Mouse (Mus musculus): ENCODE measurements around the gene Mid1. TPM values are rescaled to one million over a fixed set of nuclear protein-coding genes. Genes with fewer than 3 reads are reported as not detected.

Gene Mid1
- total RNA-seq, 2 experiments from 2014 or later = 4.9 to 10.0 TPM

DNA sequence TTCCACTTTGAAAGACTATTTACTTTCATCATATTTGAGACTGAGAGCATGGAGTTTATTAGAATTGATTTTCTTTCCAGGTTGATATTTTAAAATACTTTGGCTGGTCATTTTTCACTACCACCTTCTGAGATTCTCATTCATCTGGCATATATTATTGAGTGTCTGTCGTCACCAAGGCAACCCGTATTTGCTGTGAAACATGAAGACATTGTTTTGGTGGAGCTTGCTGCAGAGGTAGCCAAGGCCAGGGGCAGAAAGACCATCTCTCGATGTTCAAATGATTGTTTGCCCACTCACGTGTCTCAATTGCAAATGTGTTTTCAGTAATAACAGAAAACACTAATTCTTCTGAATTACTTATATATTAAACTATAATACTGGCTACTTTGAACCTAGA, 145.1 kb downstream of the Mid1 start:
- DNase-seq = no peak
- intact Hi-C loops (cut with DNase I) = loop anchor here (5.0 kb wide), 1 partner anchor 57 kb away; no protein-coding TSS in a partner anchor
- H3K4me3 ChIP-seq = no peak overlapping the region
- H3K27ac ChIP-seq = no peak overlapping the region
- TF ChIP-seq CTCF (IDR thresholded peaks at IDR 0.05) = no peak

DNA sequence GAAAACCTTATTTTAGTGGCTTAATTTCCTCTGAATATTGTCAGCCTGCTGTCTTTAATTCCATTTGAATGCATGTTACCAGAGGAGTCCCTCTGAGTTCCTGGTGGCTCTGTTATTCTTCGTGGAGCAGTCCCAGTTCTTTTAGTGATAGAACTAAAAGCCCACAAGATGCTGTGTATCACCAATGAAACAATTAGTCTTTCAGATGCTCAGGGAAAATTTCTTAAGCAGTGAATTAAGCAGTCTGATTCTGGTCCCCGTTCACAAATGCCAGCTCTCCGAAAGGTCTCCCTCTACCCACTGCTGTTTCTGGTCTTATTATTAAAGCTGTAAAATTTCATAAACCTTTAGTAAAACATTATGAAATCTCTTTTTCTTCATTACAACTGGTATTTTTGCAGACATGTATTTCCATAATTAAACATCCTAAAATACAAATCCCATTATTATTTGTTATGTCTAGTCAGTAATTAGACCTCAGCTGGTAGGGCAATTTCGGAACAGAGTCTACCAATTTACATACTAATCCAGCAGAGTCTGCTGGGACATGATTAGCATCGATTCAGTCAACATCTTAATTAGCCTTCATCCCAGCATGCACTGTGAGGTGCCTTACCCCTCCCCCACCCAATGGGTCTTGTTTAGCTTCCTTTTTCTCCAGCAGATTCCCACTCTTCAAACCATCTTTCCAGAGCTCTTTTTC, 153.1 kb downstream of the Mid1 start:
- intact Hi-C loops (cut with DNase I) = no loop called here
- DNase-seq = no peak
- H3K4me3 ChIP-seq = no peak overlapping the region
- no peak overlapping the region for H3K27ac ChIP-seq
- TF ChIP-seq CTCF (IDR thresholded peaks at IDR 0.05) = no peak

DNA sequence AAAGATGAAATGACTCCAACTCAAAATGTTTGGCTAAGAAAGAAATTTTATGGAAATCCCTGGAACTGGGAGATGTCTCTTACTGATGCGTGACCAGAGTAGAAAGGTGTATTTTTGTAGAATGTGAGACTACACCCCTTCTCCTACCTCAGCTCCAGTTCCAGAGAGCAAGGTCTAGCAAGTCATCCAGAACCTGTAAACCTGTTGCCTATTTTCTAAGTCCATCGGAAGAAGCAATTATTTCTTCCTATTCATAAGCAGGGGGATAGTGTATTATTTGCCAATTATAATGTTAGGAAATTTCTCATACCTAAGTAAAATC, 153.6 kb downstream of the Mid1 start:
- no peak for TF ChIP-seq CTCF (IDR thresholded peaks at IDR 0.05)
- no peak for DNase-seq
- intact Hi-C loops (cut with DNase I) = no loop called here
- H3K4me3 ChIP-seq = no peak overlapping the region
- H3K27ac ChIP-seq = no peak overlapping the region

DNA sequence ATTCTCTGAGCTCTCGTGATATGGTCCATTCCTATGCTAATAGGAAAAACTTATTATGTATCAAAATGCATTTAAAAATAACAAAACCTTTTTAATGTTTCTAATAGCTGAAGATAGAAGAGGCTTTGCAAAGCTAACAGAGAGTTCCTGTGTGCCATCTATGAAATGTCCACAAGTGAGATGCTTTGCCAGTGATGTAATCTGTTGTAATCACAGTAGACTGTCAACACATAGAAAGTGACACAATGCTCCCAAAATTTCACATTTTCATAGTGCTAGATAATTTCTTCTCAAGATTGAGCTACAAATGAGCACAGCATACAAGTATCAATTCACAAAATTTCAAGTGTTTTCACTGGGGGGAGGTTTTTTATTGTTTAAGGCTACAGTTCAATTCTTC, 158.3 kb downstream of the Mid1 start:
- no peak for DNase-seq
- no peak for TF ChIP-seq CTCF (IDR thresholded peaks at IDR 0.05)
- H3K4me3 ChIP-seq = no peak overlapping the region
- H3K27ac ChIP-seq = no peak overlapping the region
- intact Hi-C loops (cut with DNase I) = no loop called here

DNA sequence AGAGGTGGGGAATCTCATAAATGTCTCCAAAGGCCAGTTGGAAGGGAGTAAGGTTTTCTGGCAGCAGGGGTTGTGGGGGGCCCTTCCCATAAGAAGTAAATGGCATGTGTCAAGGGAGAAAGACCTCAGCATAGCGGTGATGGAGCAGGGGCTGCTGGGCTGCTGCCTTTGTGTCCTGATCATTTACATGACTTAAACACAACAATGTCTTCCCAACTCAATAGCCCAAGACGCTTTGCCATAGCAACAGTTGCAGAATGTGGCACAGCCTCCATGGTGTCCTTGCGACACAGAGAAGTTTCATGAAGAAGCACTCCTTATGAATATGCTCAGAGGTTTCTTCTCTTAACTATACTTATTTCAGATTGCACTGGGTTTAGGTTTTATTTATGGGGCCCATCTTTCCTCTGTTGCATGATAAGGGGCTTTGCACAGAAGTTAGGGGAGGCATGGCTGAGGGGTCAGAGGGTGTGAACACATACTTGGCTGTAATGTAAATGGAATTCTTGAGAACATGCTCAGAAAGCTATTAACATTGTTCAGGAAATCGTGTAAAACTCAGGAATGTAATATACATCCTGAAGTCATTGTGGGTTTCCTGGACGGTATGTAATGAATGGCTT, 159.3 kb downstream of the Mid1 start:
- Histone ChIP-seq H3K27ac (no peak overlapping the region), H3K4me3 (no peak overlapping the region)
- intact Hi-C loops (cut with DNase I) = no loop called here
- TF ChIP-seq CTCF (IDR thresholded peaks at IDR 0.05) = no peak
- no peak for DNase-seq

DNA sequence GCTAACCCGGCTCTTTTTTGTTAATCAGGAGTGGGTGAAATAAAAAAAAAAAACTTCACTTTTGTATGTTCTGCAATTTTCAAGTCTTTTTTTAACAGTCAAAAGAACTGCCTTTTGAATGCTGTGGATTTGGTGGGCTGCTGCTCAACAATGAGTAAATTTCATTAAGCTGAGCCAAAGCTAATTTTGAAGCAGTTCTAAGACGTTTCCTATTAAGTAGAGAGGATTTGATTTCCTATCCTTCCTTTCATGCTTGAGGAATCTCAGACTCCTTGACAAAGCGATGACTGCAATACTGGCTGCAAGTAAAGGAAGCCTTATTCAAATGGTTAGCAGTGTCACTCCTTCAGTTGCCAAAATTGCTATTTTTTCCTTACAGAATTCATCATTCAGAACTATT, 161.2 kb downstream of the Mid1 start:
- H3K27ac ChIP-seq = no peak overlapping the region

DNA sequence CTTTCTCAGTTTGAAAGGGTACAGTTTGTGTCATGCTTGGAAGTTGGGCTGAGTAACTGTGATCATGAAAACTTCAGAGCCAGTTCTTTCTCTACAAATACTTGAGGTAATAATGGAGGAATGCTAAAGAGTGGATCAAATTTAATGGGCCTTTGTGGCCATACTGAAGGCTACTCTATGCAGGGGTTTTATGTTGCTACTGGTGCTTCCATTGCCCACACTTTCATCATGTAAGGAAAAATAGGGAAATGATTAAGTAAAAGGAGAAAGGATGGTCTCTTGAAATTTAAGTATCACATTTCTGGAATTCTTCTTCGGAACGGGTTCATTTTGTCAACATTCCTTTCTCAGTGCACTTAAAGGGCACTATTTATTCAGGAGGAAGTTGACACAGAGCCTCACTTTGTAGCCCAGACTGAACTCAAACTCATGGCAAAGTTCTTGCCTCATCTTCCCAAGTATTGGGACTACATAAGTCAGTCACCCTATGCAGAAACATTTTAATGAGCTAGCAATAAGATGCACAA, 176.3 kb downstream of the Mid1 start:
- DNase-seq = no peak
- no peak for TF ChIP-seq CTCF (IDR thresholded peaks at IDR 0.05)
- Histone ChIP-seq H3K27ac (no peak overlapping the region), H3K4me3 (no peak overlapping the region)
- intact Hi-C loops (cut with DNase I) = loop anchor here (5.0 kb wide), 1 partner anchor 121 kb away; no protein-coding TSS in a partner anchor

More for the DNA sequence above, 161.2 kb downstream of the Mid1 start:
- DNase-seq = no peak
- TF ChIP-seq CTCF (IDR thresholded peaks at IDR 0.05) = no peak
- intact Hi-C loops (cut with DNase I) = no loop called here
- H3K4me3 ChIP-seq = no peak overlapping the region

DNA sequence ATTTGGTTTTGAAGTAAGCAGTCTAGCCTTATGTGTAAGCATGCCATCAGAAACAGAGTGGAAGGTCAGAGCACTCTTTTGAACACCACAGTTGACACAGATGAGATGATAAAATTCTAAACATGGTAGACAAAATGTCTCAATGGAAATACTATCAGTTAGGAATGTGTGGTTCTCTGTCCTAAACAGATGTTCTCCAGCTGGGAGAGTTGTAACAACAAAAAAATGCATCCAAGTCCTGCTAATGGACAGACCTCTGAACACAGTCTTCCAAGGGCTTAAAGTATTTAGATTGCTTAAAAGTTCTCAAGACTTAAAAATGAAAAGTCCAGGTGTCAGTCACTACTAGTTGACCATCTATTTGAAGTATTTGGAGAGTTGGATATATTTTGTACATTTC, 177.4 kb downstream of the Mid1 start:
- peak overlapping the region; percentile 20; the same call in 1 of the 2 replicates for H3K27ac ChIP-seq
- H3K4me3 ChIP-seq = no peak overlapping the region
- intact Hi-C loops (cut with DNase I) = loop anchor here (5.0 kb wide), 1 partner anchor 120 kb away; no protein-coding TSS in a partner anchor
- DNase-seq = no peak
- TF ChIP-seq CTCF (IDR thresholded peaks at IDR 0.05) = no peak

DNA sequence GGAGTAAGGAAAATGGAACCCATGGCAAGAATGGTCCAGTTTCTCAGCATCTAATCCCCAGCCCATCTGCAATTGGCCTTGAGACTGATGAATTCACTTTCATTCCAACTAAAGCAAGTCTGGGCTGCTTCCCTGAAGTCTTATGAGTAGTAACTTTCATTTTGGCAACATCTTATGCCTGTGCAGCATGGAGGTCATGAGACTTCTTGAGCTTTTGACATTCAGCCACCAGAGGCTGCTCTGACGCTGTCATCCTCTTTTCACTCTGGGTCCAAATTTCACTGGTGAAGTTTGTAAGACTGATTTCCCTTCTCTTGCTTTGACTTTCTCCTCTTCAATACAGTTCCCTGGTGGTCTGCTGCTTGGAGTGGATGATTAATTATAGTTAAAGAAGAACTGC, 177.8 kb downstream of the Mid1 start:
- intact Hi-C loops (cut with DNase I) = loop anchor here (5.0 kb wide), 1 partner anchor 119 kb away; no protein-coding TSS in a partner anchor
- peak; percentile 59 for TF ChIP-seq CTCF (IDR thresholded peaks at IDR 0.05)
- Histone ChIP-seq H3K27ac (peak overlapping the region; percentile 20; the same call in 1 of the 2 replicates), H3K4me3 (no peak overlapping the region)
- DNase-seq = peak; percentile 54

DNA sequence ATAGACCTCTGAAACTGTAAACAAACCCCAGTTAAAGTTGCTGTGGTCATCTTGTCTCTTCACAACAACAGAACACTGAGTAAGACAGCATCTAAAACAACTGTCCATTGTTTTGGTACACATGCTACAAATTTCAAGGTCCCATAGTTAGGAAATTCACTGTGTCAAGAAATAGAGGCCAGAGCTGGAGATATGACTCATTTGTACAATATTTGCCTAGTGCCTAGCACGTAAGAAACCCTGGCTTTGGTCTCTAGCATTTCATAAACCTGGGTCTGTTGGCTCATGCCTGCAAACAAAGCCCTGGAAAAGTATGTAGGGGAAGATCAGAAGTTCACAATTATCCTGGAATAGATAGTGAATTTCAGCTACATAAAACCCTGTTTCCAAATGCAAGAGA, 178.8 kb downstream of the Mid1 start:
- intact Hi-C loops (cut with DNase I) = loop anchor here (5.0 kb wide), 1 partner anchor 118 kb away; no protein-coding TSS in a partner anchor
- no peak for TF ChIP-seq CTCF (IDR thresholded peaks at IDR 0.05)
- no peak overlapping the region for H3K4me3 ChIP-seq
- no peak for DNase-seq
- H3K27ac ChIP-seq = 0 out of 2 replicates have a peak overlapping the region, but pooled peaks have one; percentile 7

DNA sequence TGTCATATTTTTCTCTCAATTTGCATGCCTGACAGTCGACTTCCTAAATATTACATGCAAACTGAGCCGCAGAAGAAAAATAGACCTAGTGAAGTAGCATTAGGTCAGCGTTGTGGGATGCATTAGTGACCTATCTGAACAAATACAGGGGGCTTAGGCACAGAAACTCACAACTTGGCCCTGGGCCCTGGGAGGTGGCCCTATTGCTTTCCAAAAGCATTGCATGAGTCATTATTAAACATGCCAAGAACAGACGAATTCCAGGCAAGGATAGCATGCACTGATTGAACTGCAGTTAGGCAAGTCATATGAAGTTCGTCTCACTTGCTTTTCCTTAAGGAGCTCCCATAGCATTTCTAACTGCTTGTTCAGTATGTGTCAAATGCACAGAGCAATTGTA, 183.2 kb downstream of the Mid1 start:
- no peak for TF ChIP-seq CTCF (IDR thresholded peaks at IDR 0.05)
- intact Hi-C loops (cut with DNase I) = no loop called here
- peak; percentile 58 for DNase-seq
- no peak overlapping the region for H3K4me3 ChIP-seq
- H3K27ac ChIP-seq = no peak overlapping the region

DNA sequence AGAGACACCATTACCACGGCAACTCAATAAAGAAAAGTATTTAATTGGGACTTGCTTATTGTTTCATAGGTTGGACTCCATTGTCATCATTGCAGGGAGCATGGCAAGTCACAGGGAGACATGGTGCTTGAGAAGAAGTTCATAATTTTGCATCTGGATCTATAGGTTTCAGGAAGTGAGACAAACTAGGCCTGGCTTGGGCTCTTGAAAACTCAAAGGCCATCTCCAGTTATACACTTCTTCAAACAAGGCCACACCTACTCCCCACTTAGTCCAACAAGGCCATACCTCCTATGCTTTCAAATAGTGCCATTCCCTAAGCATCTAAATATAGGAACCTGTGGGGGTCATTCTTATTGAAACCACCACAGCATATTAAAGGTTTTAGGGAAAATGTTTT, 189.5 kb downstream of the Mid1 start:
- no peak overlapping the region for H3K27ac ChIP-seq
- intact Hi-C loops (cut with DNase I) = no loop called here
- DNase-seq = no peak
- no peak overlapping the region for H3K4me3 ChIP-seq
- TF ChIP-seq CTCF (IDR thresholded peaks at IDR 0.05) = no peak

Measured in gastrocnemius, adult 2 months (tissue).